Comparison of ENCODE assay signal across 8 mouse cellular contexts in the genomic region with DNA sequence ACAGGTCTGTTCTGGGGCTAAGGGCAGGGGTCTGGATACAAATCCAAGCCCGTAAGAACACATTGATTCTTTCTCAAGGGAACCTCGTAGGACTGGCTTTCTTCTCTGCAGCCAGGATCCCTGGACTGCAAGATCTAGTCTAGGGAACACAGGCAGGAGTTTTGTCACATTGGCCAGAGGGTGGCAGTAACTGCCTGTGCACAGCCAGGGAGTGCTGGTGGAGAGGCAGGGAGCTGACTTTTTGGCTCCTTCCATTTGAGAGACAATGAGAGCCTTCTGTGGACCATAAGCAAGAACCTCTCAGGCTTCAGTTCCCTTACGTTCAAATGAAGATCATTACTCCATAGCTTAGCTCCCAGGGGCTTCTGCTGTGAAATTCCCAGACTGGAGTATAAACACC. TPM values are rescaled to one million over a fixed set of nuclear protein-coding genes. Genes with fewer than 3 reads are reported as not detected.
DNase-seq lines count a peak whose midpoint lies in the region; TF ChIP-seq lines count a peak whose summit lies in the region.

No protein-coding gene starts in this region.

- H3K27me3 ChIP-seq in testis, adult 2 months (ENCODE audit: control insufficient read depth, insufficient read depth, low read length), result no peaks in the 10 kb centered on the region

- no peak overlapping the region for H3K27ac ChIP-seq in embryonic fibroblast, embryonic 13.5 days (ENCODE audit: insufficient read depth, low read length)
- H3K27ac ChIP-seq in testis, adult 2 months (ENCODE audit: control insufficient read depth, insufficient read depth, low read depth, low read length), result no peak overlapping the region

- DNase-seq in cerebellum, adult 8-10 months, result peak; percentile 14
- no peak for DNase-seq in cerebellum, adult 9-10 months
- DNase-seq in thymus, postnatal 0 days (ENCODE audit: low spot score), result peak; percentile 9
- no peak for DNase-seq in thymus, adult 18-20 months
- DNase-seq in kidney, postnatal 14 days, result peak; percentile 64
- DNase-seq in lung, postnatal 14 days, result peak; percentile 54

- TF ChIP-seq POLR2A in embryonic fibroblast, embryonic 13.5 days (IDR thresholded peaks at IDR 0.05; ENCODE audit: low read depth, low read length), result no peak
- TF ChIP-seq POLR2A in testis, adult 2 months (IDR thresholded peaks at IDR 0.05; ENCODE audit: control insufficient read depth, low read depth, low read length), result no peak

- H3K4me3 ChIP-seq in embryonic fibroblast, embryonic 13.5 days (ENCODE audit: insufficient read depth, low read length), result no peak overlapping the region
- no peak overlapping the region for H3K4me3 ChIP-seq in testis, adult 2 months (ENCODE audit: control insufficient read depth, low read depth, low read length)

- peak; percentile 95 for TF ChIP-seq CTCF in embryonic fibroblast, embryonic 13.5 days (IDR thresholded peaks at IDR 0.05; ENCODE audit: borderline replicate concordance, insufficient read depth, low read length)
- peak; percentile 66; the same call in 1 of the 2 replicates for TF ChIP-seq CTCF in testis, adult 2 months (IDR thresholded peaks at IDR 0.05; ENCODE audit: control insufficient read depth, insufficient read depth, insufficient replicate concordance, low read depth, low read length)

- no peaks in the 10 kb centered on the region for H3K36me3 ChIP-seq in testis, adult 2 months (ENCODE audit: control insufficient read depth, insufficient read depth, low read length)

- H3K4me1 ChIP-seq in embryonic fibroblast, embryonic 13.5 days (ENCODE audit: control insufficient read depth, insufficient read depth, low read length), result 0 out of 2 replicates have a peak, but pooled peaks cover under 1% of the 10 kb centered on the region
- H3K4me1 ChIP-seq in testis, adult 2 months (ENCODE audit: control insufficient read depth, insufficient read depth, low read length), result no peaks in the 10 kb centered on the region

RNA-seq across cellular contexts. Expression of gene Wdr61, which starts 4.1 kb away (rescaled TPM):
- polyA plus RNA-seq in thymus, postnatal 0 days (2015; fragmentation: Nextera tagmentation; extraction: Ambion mirVana), result 154 and 174 TPM in 2 replicates
- 80.0 and 81.6 TPM in 2 replicates for polyA plus RNA-seq in embryonic fibroblast, embryonic 13.5 days (2011; ENCODE audit: insufficient read length, low read depth, missing spikeins)
- polyA plus RNA-seq in testis, adult 2 months (2012; rRNA removed), result 24.5 and 26.9 TPM in 2 replicates

RNA-seq across cellular contexts. Expression of gene Crabp1, which starts 26.2 kb away (rescaled TPM):
- polyA plus RNA-seq in thymus, postnatal 0 days (2015; fragmentation: Nextera tagmentation; extraction: Ambion mirVana), result 7.8 and 8.1 TPM in 2 replicates
- 344 and 514 TPM in 2 replicates for polyA plus RNA-seq in embryonic fibroblast, embryonic 13.5 days (2011; ENCODE audit: insufficient read length, low read depth, missing spikeins)
- 12.2 and 13.1 TPM in 2 replicates for polyA plus RNA-seq in testis, adult 2 months (2012; rRNA removed)

RNA-seq across cellular contexts. Expression of gene Dnaja4, which starts 39.7 kb away (rescaled TPM):
- 2.9 and 3.1 TPM in 2 replicates for polyA plus RNA-seq in thymus, postnatal 0 days (2015; fragmentation: Nextera tagmentation; extraction: Ambion mirVana)
- 14.7 and 16.3 TPM in 2 replicates for polyA plus RNA-seq in embryonic fibroblast, embryonic 13.5 days (2011; ENCODE audit: insufficient read length, low read depth, missing spikeins)
- polyA plus RNA-seq in testis, adult 2 months (2012; rRNA removed), result 129 and 142 TPM in 2 replicates

Comparison
In these comparisons a context has a peak if more than half of its experiments do, and no peak if none do; other contexts are left out.
1. DNase-seq: peak in cerebellum, adult 8-10 months (single experiment), thymus, postnatal 0 days (single experiment), kidney, postnatal 14 days (single experiment) and lung, postnatal 14 days (single experiment); none in cerebellum, adult 9-10 months (single experiment) and thymus, adult 18-20 months (0 of 2).
2. RNA of gene Crabp1, which starts 26.2 kb away (polyA plus RNA-seq): 344 to 514 TPM in embryonic fibroblast, embryonic 13.5 days; 12.2 to 13.1 TPM in testis, adult 2 months and 7.8 to 8.1 TPM in thymus, postnatal 0 days; every median in the first group is over 10 times any median in the second.